Mouse (Mus musculus): ENCODE data around the gene Spsb4.

Gene Spsb4

DNA sequence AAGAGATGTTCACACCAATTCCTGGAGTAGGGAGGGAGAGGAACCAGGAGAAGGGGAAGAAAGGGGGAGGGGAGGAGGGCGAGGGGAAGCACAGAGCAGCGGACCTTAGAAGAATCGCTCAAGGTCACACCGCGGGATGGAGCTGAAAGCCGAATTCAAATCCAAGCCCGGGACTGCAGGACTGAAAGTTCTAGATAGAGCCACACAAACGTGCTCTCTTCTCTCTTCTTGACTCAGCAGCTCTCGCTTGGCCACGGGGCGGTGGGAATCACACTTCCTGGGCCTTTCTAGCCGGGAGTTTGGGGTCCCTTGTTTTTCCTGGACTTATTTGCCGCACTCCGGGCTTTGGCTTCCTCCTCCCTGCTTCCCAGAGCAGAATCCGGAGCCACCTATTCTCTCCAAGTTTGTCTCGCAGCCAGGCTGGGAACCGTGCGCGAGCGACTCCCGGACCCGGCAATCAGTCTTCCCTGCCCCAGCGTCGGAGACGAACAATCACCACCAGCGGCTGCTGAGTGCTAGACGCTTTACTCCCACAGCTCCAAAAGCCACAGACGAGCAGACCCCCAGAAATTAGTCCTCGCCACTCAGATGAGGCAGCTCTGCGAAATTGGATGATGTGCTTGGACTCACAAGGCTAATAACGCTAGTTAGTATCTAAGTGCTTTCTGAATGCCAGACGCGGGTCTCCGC is 1.4 kb downstream of the Spsb4 start:
- DNase-seq (ENCODE audit: low read depth, low spot score), result no peak

DNA sequence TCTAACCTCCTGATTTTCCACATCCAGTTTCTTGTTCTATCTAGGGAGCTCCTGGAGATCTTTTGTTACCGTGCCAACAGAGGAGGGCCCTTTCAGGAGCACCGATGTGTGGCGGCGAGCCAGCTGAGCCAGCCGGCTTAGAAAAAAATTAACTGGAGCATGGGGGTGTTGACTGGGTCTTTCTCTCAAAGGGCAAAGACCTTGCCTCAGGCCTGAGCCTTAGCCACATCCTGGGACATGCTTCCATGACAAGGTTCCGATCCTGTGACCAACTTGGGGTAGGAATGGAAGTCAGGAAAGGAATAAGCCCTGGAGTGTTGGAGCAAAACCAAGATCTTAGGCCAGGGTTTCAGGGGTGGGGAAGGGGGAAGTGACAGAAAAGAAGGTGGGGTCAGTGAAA is 2.9 kb downstream of the Spsb4 start:
- no peak for DNase-seq (ENCODE audit: low read depth, low spot score)

DNA sequence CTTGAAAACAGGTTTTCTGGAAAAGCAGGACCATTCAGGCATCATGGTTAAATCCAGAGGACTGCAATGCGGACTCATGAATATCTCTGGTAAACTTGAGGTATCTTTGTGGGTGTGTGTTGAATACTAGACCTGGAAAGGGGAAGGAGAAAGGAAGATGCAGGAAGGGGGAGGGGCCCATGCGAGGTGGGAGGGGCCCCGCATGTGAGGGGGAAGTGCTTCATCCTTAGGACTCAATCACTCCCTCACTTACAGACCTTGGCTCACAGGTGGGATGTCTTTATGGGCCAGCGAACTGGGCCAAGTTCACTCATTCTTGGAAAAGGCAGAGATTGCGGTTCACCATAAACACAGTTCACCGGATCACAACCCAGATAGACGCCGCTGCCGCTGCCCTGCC is 4.9 kb downstream of the Spsb4 start:
- DNase-seq (ENCODE audit: low read depth, low spot score), result no peak

DNA sequence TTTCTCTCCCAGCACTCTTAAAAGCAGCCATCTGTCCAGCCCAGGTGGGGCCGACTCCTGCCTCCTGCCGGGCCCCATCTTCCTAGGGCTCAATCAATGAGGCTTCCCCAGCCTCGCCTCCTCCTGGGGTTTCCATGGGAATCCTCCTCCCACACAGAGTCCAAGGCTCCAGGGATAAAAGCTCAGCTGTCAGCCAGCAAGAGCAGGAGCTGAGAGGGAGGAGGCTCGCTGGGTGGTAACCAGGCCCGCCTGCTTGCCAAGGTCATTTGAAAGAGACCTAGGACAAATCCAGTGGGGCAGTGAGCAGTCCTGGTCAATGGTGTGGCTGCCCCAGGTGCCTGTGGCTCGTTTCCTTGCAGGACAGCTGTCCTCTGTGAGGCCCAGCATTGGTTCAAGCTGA is 5.5 kb downstream of the Spsb4 start:
- DNase-seq (ENCODE audit: low read depth, low spot score), result no peak

DNA sequence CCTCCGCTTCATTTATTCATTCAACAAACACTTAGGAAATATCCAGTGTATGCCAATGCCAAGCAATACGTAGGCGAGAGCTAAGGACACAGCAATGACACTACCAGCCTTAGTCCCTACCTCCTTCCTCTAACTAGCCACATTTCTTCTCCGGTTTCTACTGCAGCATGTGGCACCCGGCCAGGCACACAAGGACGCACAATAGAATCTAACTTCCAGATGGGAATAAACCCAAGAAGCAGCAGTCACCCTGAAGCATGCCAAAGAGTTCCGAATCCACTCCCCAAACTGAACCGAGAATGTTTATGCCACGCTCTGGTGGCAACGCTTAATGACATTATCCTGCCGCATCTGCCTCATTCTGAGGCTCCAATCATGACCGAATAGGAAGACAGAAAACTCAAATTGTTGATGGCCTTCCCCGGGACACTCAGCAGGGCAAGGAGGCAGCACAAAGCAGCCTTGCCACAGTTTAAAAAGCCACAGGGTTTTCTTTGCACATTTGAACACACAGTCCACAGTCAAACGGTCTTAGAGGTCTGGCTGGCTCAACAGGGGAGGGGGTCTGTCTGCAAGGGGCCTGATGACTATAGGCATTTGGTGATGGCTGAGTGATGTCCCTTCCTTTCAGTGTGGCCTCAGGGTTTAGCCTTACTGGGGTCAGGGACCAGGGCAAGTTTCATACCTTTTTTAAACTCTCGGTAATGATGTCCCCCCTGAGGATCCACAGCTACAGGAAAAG is 7.0 kb downstream of the Spsb4 start:
- no peak for DNase-seq (ENCODE audit: low read depth, low spot score)

DNA sequence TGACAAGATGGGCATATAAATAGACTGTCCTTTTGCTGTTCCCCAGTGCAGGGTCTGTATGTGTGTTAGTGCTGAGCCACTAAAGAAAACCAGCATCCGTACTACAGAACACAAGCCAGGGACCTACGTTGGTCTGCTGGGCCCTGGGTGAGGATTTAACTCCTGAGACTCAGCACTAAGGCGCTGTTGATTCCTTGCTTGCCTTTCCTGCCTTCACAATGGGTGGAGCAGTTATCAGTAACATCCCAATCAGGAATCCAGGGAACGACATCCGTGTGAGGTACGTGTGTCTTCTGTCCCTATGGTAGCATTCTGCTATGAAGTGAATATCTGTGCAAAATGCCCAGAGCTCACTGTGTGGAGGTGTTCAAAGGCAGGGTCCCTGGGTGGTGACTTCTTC is 8.2 kb downstream of the Spsb4 start:
- no peak for DNase-seq (ENCODE audit: low read depth, low spot score)

DNA sequence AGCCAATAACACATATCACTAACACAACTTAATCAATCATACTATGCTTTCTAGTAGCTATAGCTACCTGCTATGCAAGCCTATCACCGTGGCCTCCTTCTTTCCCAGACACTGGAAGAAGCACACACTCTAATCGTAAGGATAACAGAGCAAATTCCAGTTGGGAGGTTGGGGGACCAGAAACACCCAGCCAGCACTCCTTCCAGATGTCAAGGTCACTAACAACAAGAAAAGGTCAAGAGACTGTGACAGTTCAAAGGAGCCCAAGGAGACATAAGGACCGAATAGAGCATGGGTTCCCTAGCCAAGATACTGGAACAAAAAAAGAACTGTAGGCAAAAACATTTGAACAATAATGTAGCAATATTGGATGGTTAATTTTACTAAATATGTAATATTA is 13.9 kb downstream of the Spsb4 start:
- no peak for DNase-seq (ENCODE audit: low read depth, low spot score)

DNA sequence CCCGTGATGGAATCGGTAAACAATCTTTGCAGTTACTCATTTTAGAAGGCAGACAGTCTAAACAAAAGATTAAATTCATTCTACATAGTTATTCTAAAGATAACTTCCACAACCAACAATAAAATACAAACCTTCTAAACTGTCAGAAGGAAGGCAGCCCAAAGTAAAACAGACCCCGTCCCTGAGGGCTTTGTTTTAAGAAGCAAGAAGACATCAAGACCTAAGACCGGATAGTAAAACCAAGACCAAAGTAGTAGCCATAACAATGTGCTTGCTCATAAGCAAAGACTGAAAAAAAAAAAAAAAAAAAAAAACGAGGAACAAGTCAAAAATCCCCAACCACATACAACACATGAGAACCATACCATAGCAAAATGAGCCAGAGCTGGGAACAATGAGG is 15.5 kb downstream of the Spsb4 start:
- DNase-seq (ENCODE audit: low read depth, low spot score), result no peak

DNA sequence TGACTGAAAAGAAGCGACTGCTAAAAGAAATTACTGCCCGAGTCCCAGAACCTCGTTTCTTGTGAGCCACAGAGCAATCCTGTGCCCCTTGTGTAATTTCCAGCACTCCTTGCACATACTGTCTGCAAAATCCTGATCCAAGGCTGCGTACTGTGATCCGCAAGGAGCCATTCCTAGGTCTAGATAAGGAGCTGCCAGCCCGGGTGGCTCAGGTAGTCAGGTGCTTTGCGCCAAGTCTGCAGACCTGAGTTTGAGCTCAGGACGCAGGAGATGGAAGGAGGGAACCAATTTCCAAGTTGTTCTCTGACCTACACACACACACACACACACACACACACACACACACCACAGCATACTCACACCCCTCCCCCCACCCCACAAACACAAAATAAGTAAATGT is 16.0 kb downstream of the Spsb4 start:
- DNase-seq (ENCODE audit: low read depth, low spot score), result no peak

DNA sequence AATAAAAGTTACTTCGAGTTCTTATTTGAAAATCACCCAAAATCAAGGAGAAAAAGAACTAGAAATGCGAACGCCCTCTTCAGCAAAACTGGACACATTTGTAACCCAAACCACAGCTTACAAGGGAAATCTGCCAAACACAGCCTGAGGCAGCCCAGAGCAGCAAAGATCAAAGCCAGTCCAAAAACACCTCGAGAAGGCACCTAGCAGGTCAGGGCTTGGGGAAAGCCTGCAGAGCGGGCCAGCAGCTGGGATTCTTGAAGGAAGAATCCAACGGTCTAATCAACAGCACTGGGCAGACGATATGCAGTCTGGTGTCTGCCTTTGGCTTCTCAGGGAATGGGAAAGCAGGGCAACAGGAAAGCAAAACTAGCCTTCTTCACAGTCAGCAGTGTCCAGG is 16.6 kb downstream of the Spsb4 start:
- DNase-seq (ENCODE audit: low read depth, low spot score), result no peak

DNA sequence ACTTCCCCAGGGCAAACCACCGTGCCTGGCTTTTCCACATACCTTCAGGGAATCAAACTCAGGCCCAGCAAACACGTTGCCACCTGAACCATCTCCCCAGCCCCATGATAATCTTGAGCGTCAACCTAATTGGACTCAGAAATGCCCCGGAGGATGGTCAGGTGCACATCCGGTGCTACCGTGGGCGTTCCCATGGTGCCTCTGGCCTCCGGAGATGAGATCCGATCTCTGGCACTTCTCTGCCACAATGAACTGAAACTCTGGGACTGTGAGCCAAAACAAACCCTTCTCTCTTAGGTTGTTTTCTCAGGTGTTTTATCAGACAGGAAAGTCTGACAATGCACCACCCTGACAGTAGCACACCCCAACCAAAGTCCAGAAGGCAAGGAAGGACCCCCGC is 17.2 kb downstream of the Spsb4 start:
- no peak for DNase-seq (ENCODE audit: low read depth, low spot score)

DNA sequence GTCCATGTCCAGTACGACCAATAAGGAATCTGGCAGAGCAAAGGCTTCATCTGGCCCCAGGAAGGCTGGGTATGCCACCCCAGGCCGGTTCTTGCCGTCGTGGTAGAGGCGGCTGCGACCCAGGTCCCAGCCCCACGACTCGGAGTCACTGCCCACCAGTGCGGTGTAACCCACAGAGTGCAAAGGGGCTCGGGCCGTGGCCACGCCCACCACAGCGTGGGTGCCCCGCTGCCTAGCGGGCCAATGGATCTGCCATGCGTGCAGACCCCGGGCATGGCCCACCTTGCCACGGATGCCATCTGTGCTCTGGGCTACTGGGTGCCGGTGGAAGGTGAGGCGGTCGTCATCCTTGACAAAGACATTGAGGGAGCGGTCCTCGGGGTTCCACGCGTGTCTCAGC is 22.9 kb downstream of the Spsb4 start:
- DNase-seq (ENCODE audit: low read depth, low spot score), result no peak

DNA sequence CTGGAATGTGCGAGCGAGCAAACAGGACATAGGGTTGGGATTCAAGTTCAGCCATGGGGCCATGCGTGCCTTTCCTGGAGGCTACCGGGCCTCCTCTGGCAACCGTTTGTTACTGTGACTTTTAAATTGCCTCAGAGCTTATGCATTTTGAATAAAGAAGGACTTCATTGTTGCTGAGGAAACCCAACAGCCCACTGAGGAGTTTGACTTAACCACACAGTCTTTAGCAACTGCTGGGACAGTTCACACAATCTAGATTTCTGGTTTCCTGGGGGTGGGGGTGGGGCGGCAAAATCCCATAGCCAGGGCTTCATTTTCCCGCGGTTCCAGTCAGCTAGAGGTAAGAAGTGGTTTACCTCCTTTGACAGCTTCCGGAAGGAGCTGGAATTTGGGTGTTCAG is 23.9 kb downstream of the Spsb4 start:
- DNase-seq (ENCODE audit: low read depth, low spot score), result no peak

DNA sequence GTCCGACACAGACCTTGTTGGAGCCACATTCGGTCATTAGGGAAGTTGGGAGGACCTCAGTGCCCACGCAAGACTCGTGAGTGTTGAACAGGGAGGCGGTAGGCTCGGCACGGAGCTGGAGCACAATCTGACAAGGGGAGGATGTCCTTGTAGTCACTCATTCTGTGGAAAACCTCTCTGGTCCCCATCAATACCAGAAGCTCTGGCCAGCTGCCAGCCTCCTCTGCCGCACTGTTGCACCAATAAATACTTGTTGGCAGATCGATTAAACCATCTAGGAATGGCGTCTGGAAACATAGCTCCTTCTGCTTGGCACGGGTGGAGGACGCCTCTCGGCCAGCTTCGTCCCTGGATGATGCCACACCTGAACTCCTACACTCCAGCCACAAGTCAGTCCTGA is 27.5 kb downstream of the Spsb4 start:
- DNase-seq (ENCODE audit: low read depth, low spot score), result no peak

DNA sequence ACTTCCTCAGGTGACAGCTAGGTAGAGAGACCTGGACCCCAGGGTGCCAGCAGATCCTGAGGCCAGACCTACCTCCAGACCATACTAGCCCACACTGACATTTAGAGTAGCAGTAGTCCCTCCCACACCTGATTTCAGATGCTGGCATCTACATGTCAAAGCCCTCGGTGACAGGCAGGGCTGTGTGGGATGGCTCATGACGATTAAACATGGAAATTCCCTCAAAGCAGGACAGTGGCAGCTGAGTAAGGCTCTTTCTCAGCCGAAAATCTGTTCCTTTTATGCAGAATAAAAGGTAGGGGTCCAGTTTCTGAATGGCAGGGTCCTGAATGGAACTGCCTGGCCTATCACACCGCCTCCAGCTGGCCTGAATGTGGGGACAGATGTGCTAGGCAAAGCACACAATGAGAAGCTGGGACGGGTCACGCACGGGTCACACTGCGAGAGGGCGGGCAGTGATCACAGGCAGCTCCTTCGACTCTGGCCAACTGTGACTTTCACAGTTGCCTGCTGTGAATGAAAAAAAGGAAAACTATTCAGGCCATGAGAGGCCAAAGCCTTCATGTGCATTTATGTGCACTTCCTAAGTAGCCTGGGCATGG is 29.2 kb downstream of the Spsb4 start:
- peak; percentile 45 for DNase-seq (ENCODE audit: low read depth, low spot score)

DNA sequence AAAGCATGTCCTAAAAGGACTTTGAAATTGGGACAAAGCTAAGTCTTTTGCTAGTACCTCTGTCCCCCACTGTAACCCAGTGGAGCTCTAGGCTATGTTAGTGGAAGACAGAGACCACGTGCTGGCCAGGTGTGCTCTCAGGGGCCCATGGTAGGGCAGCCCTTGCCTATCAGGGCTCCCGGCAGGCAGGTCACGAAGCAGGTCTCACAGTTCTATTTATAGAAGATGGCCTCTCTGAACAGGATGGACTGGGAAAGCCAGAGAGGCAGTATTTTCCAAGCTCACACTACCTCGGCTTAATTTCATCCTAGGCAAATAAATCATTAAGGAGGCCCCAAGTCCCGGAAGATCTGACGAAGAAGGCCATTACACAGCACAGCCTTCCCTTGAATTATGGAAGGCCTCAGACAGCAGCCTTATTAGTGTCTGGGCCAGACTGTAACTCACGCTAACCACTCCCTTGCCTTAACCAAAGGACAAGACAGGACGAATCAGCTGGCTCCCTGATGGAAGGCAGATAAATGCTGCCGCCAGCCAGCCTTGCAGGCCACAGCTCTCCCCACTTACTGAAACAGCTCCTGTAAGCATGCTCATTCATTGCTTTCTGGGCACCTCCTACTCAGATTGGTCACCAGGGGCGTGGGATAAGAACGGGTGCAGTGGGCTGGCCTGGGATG is 31.7 kb downstream of the Spsb4 start:
- DNase-seq (ENCODE audit: low read depth, low spot score), result no peak

DNA sequence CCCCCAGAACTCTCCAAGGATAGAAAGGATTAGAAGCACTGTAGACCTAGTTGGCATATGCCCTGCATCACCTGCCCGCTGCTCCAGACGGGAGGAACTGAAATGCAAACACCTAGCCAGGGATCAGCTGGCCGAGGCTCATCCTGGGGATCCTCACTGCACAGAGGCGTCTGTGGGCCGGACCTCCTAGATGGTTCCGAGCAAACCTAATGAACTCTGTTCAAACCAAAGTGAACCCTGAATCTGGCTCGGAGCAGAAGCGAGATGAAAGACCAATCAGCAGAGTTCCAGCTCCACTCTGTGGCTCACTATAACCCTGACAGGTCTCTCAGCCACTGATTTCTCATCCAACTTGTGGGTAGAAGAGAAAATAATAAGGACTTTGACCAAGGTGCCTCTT is 34.6 kb downstream of the Spsb4 start:
- DNase-seq (ENCODE audit: low read depth, low spot score), result no peak

DNA sequence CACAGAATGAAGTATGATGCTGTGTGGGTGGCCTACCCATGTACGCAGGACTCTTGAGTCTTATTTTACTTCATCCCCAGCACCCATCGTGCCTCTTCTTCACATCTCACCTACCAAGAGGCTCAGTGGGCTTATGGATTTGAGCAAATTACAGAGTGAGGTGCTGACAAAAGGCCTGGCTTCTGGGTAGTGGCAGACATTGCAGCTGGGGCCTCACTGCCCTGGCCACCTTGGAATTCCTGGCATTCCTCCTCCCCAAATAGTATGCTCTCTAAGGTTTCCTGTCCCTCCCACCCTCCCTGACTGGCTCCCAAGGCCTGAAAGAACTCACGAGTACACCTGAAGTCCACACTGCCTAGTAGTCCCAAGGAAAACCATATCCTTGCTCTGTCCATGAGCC is 35.7 kb downstream of the Spsb4 start:
- DNase-seq (ENCODE audit: low read depth, low spot score), result no peak

DNA sequence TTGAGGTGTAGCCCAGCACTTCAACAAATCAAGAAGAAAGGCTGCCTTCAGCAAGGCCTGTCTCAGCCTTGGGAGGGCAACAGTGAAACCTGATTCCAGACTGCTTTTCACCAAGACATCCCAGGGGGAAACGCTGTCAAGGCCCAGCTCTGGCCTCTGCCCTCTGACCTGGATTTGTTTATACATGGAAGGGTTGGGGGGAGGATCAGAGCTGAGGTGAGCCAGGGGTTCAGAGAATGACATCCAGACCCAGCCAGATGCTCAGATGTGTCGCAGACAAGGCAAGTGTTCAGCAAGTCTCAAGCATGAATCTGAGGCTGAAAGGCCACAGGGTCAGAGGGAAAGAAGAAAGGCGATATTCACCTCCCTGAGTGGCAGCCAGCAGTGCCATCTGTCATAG is 36.3 kb downstream of the Spsb4 start:
- DNase-seq (ENCODE audit: low read depth, low spot score), result peak; percentile 68

DNA sequence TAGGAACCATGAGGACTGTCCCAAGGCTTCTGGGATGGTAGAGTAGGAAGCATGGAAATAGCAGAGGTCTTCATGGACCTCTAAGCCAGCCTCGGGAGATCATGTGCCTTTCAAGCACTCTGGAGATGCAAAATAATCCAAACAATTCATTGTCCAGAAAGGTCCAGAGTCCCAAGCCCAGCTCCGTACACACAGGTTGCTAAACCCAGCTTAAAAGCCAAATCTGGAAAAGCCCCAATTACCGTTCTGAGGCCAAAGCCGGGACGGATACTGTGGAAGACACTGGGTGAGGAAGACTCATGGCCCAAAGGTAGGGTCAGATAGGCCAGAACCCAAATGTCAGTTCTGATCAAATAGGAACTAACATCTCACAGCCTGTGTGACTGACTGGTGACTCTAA is 36.8 kb downstream of the Spsb4 start:
- no peak for DNase-seq (ENCODE audit: low read depth, low spot score)

DNA sequence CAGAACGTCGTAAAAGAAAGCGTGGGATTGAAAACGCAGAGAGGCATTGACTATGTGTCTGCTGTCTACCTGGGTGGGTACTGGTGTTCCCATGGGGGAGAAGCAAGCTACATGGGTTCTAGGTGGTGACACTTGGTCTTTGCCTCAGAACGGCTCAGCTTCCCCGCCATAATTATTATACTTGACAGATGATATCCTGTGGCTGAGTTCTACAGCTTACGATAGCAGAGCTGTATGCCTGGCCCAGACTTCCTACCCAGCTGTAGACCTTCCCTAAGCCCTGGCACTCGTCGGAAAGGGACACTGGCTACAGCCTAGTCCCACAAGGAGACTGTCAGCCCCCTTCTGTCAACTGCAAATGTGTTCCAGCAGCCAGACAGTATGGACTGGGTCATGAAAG is 37.5 kb downstream of the Spsb4 start:
- no peak for DNase-seq (ENCODE audit: low read depth, low spot score)
